Mouse (Mus musculus): ENCODE data around the gene Dop1a. TPM values are rescaled to one million over a fixed set of nuclear protein-coding genes. Genes with fewer than 3 reads are reported as not detected.

Gene Dop1a
- 100 to 1,000 TPM in 1 of 2 experiments, 10 to 100 TPM in 1; 92.2 to 108 TPM for total RNA-seq (2023)

GRCm38 (mm10) chr9:86466990-86467870 is at the start of gene Dop1a:
Gene Dop1a, plus strand, starts transcription at chr9:86467154.

DNA sequence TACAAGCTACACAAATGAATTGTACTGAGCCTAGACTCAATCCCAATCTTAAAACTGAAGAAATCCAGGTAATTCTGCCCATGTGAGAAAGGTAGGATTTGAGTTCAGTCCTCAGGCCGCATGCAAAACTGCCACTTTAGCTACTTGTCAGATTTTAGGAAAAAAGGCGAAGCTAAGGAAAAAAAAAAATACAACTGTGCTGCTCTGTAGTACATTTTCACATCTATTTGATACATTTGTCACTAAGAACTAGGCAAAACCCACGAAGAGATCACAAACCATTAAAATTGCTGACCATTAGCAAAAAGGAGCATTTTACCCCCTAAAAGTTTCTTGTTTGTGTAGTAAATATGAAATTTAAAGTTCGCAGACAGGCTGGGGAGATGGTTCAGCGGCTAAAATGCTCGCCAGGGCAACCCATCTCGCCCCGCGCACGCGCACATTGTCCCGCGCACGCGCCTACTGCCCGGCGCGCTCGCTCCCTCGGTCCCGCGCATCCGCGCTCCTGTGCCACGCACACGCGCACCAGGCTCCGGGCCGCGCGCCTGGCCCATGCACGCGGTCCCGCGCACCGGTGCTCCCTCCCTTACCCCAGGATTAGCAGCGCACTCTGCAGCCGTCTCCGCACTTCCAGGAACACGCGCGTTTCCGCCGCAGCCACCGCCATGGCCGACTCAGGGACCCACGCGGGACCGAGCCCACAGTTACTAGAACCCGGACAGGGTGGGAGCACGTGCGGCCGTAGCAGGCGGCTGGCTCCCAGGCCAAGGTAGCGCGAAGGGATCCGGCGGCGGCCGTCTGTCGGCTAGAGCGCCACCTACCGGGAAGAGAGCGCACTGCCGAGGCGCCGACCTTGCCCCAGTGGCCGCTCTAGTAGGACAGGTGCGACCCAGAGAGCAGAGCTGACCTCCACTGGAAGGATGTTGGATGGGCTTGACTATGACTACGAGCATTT is 2.5 kb upstream of the Dop1a start, which contains the start of gene Ube2cbp:
TSS of gene Ube2cbp (minus strand) at position 800 of the 955 bp plus-strand sequence.

DNA sequence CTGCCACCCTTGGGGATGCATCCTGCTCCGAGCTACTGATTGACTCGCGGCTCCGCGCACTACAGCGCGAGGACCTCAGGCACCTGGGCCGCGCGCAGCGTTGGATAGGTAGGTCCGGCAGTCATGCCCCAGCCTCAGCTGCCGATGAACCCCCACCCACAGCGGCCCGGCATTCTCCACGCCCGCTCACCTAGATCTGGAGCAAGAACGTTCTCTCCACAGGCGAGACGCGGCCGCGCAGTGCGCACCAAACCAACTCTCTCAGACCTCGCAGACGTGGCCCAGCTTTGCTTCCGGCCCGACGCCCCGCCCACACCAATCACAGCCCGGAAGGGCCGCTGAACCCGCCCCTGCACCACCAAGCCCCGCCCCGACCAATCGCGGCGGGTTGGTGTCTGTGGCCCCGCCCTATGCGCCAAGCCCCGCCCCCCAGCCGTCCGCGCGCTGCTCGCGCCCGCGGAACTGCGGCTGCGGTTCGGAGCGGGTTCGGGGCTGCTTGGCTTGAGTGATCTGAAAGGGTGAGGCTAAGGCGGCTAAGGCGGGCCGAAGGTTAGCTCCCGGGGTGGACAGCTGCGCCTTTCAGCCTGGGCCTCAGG is 104.7 kb downstream of the Dop1a start, which contains the start of the genes Pgm3 and Rwdd2a:
TSS of gene Pgm3 (minus strand) at position 303 of the 596 bp plus-strand sequence.
TSS of gene Rwdd2a (plus strand) at position 452 of the 596 bp plus-strand sequence.

Other genes with a start within 250 kb of the Dop1a start
- gene Ube2cbp, start 2.2 kb upstream of the Dop1a start, total RNA-seq (2023) = 1 to 10 TPM; 5.5 to 7.9 TPM
- gene Pgm3, start 104.7 kb downstream of the Dop1a start, total RNA-seq (2023) = 10 to 100 TPM; 13.4 to 17.8 TPM
- 1 to 10 TPM; 1.9 to 2.4 TPM for gene Rwdd2a, start 104.8 kb downstream of the Dop1a start, total RNA-seq (2023)
- gene Me1, start 228.8 kb downstream of the Dop1a start, total RNA-seq (2023) = not detected